Mouse (Mus musculus): Measurements from ENCODE around the gene Hcst. TPM values are rescaled to one million over a fixed set of nuclear protein-coding genes. Genes with fewer than 3 reads are reported as not detected.

Hcst gene
- polyA plus RNA-seq, 1 experiment from 2014 or later = 0.89 TPM

DNA sequence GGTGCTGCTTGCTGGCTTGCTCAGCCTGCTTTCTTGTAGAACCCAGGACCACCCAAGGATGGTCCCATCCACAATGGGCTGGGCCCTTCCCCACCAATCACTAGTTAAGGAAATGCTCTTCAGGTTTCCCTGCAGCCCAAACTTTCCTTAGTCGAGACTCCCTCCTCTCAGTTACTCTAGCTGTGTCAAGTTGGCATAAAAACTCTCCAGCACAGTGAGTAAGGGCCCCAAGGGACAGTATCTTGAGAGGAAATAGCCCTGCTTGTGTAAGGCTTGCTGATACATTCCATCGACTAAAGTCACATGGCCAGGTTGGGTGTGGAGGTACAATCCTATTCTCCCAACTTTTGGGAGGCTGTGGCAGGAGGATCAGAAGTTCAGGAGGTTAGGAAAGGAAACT is 10.5 kb upstream of the Hcst start:
- Histone ChIP-seq H3K9ac (ENCODE audit: low read length) (no peak overlapping the region), H3K4me3 (ENCODE audit: control insufficient read depth in 1 of 2, insufficient read depth in 1 of 2, low read depth in 1 of 2, low read length in 2 of 2) (no peak overlapping the region), H3K36me3 (ENCODE audit: control insufficient read depth, insufficient read depth, low read length) (peaks cover 16% of the 10 kb centered on the region), H3K9me3 (ENCODE audit: control insufficient read depth, low read length) (no peaks in the 10 kb centered on the region), H3K27me3 (ENCODE audit: control insufficient read depth, insufficient read depth, low read length) (peaks cover under 1% of the 10 kb centered on the region), H3K4me1 (ENCODE audit: control insufficient read depth in 2 of 2, insufficient read depth in 2 of 2, low read length in 2 of 2) (no peaks in the 10 kb centered on the region), H3K4me2 (ENCODE audit: low read length) (no peak overlapping the region), H3K27ac (replicated peaks in 1 of 2; ENCODE audit: control insufficient read depth in 1 of 2, insufficient read depth in 1 of 2, low read depth in 2 of 2, low read length in 2 of 2) (no peak overlapping the region)
- no peak for ATAC-seq (ENCODE audit: insufficient number of reproducible peaks, insufficient read depth, low FRiP score, low read depth)
- 30% methylated on average over 2 of the region's 2 CpGs for WGBS

DNA sequence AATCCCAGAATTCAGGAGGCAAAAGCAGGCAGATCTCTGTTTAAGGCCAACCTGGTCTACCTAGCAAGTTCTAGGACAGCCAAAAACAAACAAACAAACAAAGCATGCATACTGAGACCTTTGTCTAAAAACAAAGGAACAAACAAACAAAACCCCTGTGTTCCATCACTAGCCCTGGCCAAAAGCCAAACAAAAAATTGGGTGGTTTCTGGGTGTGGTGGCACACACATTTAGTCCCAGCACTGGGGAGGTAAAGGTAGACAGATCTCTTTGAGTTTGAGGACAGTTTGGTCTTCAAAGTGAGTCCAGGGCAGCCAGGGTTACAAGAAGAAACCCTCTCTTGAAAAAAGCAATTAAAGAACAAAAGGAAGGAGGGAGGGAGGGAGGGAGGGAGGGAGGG is 9.7 kb upstream of the Hcst start:
- no peaks in the 10 kb centered on the region for H3K4me1 ChIP-seq (ENCODE audit: control insufficient read depth in 2 of 2, insufficient read depth in 2 of 2, low read length in 2 of 2)
- no peak overlapping the region for H3K4me3 ChIP-seq (ENCODE audit: control insufficient read depth in 1 of 2, insufficient read depth in 1 of 2, low read depth in 1 of 2, low read length in 2 of 2)
- H3K36me3 ChIP-seq (ENCODE audit: control insufficient read depth, insufficient read depth, low read length) = peaks cover 16% of the 10 kb centered on the region
- H3K4me2 ChIP-seq (ENCODE audit: low read length) = no peak overlapping the region
- H3K9me3 ChIP-seq (ENCODE audit: control insufficient read depth, low read length) = no peaks in the 10 kb centered on the region
- H3K9ac ChIP-seq (ENCODE audit: low read length) = no peak overlapping the region
- H3K27ac ChIP-seq (replicated peaks in 1 of 2; ENCODE audit: control insufficient read depth in 1 of 2, insufficient read depth in 1 of 2, low read depth in 2 of 2, low read length in 2 of 2) = no peak overlapping the region
- no peaks in the 10 kb centered on the region; the same call in 1 of the 2 replicates for H3K27me3 ChIP-seq (ENCODE audit: control insufficient read depth, insufficient read depth, low read length)
- no peak for ATAC-seq (ENCODE audit: insufficient number of reproducible peaks, insufficient read depth, low FRiP score, low read depth)

DNA sequence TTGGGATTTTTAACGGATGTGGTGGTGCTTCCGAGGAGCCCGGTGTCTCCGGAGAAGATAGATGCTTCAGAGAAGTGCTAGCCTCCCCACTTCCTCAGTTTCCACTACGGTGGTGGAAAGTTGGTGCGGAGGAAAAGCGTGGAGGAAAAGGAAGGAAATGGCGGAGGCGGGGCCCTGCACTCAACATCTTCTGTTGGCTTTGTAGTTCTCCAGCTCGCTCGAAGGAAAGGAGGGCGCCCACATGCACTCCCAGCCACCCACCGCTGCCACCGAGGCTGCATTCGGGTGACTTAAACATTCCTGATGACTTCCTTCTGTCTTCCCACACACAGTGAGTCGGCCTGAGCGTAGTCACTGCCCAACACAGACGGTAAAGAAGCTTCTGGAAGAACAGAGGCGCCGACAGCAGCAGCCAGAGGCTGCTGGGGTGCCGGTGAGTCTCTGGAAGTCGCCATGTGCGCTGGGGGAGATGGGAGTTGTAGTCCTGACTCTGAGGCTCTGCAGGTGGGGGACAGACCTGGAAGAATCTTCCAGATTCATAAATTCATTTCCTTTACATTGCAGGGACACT is 3.5 kb upstream of the Hcst start:
- peak overlapping the region; percentile 48 to 53 for H3K4me3 ChIP-seq (ENCODE audit: control insufficient read depth in 1 of 2, insufficient read depth in 1 of 2, low read depth in 1 of 2, low read length in 2 of 2)
- H3K4me2 ChIP-seq (ENCODE audit: low read length) = peak overlapping the region; percentile 81
- peak overlapping the region; percentile 50 to 55 for H3K27ac ChIP-seq (replicated peaks in 1 of 2; ENCODE audit: control insufficient read depth in 1 of 2, insufficient read depth in 1 of 2, low read depth in 2 of 2, low read length in 2 of 2)
- no peak for ATAC-seq (ENCODE audit: insufficient number of reproducible peaks, insufficient read depth, low FRiP score, low read depth)
- H3K27me3 ChIP-seq (ENCODE audit: control insufficient read depth, insufficient read depth, low read length) = peaks cover 10% of the 10 kb centered on the region
- H3K9me3 ChIP-seq (ENCODE audit: control insufficient read depth, low read length) = peaks cover 8% of the 10 kb centered on the region
- peaks cover 0 to 13% of the 10 kb centered on the region in 2 experiments; a peak in 2 of 4 replicates for H3K4me1 ChIP-seq (ENCODE audit: control insufficient read depth in 2 of 2, insufficient read depth in 2 of 2, low read length in 2 of 2)
- peak overlapping the region; percentile 67 for H3K9ac ChIP-seq (ENCODE audit: low read length)
- peaks cover 16% of the 10 kb centered on the region for H3K36me3 ChIP-seq (ENCODE audit: control insufficient read depth, insufficient read depth, low read length)
- 33% methylated on average over 22 of the region's 23 CpGs for WGBS

- peaks cover 0 to 13% of the 10 kb centered on the region in 2 experiments; a peak in 2 of 4 replicates for H3K4me1 ChIP-seq (ENCODE audit: control insufficient read depth in 2 of 2, insufficient read depth in 2 of 2, low read length in 2 of 2)
- peaks cover 8% of the 10 kb centered on the region for H3K9me3 ChIP-seq (ENCODE audit: control insufficient read depth, low read length)
- H3K4me3 ChIP-seq (ENCODE audit: control insufficient read depth in 1 of 2, insufficient read depth in 1 of 2, low read depth in 1 of 2, low read length in 2 of 2) = peak overlapping the region; percentile 48 to 53
- H3K9ac ChIP-seq (ENCODE audit: low read length) = peak overlapping the region; percentile 67
- H3K27ac ChIP-seq (replicated peaks in 1 of 2; ENCODE audit: control insufficient read depth in 1 of 2, insufficient read depth in 1 of 2, low read depth in 2 of 2, low read length in 2 of 2) = peak overlapping the region; percentile 1 to 50; a peak in 3 of 4 replicates
- 12% methylated on average over 9 of the region's 9 CpGs for WGBS
- peaks cover 10% of the 10 kb centered on the region for H3K27me3 ChIP-seq (ENCODE audit: control insufficient read depth, insufficient read depth, low read length)
- H3K4me2 ChIP-seq (ENCODE audit: low read length) = peak overlapping the region; percentile 81
- ATAC-seq (ENCODE audit: insufficient number of reproducible peaks, insufficient read depth, low FRiP score, low read depth) = no peak
- peaks cover 13% of the 10 kb centered on the region for H3K36me3 ChIP-seq (ENCODE audit: control insufficient read depth, insufficient read depth, low read length)
Measured at GRCm38 (mm10) chr7:30422560-30422959, 2.9 kb upstream of the Hcst start.

DNA sequence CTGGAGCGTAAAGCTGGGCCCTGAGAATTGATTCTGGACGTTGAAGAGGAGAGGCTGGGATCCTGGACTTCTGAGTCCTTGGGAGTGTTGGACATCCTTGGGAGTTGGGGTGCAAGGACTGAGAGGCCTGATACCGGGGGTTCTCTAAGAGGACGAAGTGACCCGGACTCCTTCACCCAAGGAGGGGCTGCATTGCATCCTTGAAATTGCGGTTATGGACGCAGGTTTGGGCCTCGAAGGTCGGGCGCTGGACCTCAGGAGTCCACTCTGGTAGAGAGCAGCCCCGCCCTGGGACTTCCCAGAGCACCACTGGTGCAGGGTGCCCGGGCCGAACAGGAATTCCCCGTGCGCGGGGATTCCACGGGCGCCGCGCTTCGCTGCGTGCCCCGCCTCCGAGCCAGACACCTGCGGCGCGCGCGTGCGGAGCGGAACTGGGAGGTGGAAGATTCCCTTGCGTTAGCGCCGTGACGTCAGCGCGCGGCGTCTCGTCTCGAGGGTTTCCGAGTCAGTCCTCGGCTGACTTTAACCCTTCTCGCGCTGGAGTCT is 2.3 kb upstream of the Hcst start:
- peaks cover 0 to 13% of the 10 kb centered on the region in 2 experiments; a peak in 2 of 4 replicates for H3K4me1 ChIP-seq (ENCODE audit: control insufficient read depth in 2 of 2, insufficient read depth in 2 of 2, low read length in 2 of 2)
- H3K27me3 ChIP-seq (ENCODE audit: control insufficient read depth, insufficient read depth, low read length) = peaks cover 10% of the 10 kb centered on the region
- peak overlapping the region; percentile 81 for H3K4me2 ChIP-seq (ENCODE audit: low read length)
- no peak overlapping the region; a peak in 1 of 4 replicates for H3K27ac ChIP-seq (replicated peaks in 1 of 2; ENCODE audit: control insufficient read depth in 1 of 2, insufficient read depth in 1 of 2, low read depth in 2 of 2, low read length in 2 of 2)
- WGBS = under 1% methylated on average over 45 of the region's 45 CpGs
- peak overlapping the region; percentile 48 to 53 for H3K4me3 ChIP-seq (ENCODE audit: control insufficient read depth in 1 of 2, insufficient read depth in 1 of 2, low read depth in 1 of 2, low read length in 2 of 2)
- peaks cover 9% of the 10 kb centered on the region for H3K36me3 ChIP-seq (ENCODE audit: control insufficient read depth, insufficient read depth, low read length)
- peak overlapping the region; percentile 67 for H3K9ac ChIP-seq (ENCODE audit: low read length)
- H3K9me3 ChIP-seq (ENCODE audit: control insufficient read depth, low read length) = peaks cover 8% of the 10 kb centered on the region
- peak; percentile 23; the same call in 1 of the 2 replicates for ATAC-seq (ENCODE audit: insufficient number of reproducible peaks, insufficient read depth, low FRiP score, low read depth)

DNA sequence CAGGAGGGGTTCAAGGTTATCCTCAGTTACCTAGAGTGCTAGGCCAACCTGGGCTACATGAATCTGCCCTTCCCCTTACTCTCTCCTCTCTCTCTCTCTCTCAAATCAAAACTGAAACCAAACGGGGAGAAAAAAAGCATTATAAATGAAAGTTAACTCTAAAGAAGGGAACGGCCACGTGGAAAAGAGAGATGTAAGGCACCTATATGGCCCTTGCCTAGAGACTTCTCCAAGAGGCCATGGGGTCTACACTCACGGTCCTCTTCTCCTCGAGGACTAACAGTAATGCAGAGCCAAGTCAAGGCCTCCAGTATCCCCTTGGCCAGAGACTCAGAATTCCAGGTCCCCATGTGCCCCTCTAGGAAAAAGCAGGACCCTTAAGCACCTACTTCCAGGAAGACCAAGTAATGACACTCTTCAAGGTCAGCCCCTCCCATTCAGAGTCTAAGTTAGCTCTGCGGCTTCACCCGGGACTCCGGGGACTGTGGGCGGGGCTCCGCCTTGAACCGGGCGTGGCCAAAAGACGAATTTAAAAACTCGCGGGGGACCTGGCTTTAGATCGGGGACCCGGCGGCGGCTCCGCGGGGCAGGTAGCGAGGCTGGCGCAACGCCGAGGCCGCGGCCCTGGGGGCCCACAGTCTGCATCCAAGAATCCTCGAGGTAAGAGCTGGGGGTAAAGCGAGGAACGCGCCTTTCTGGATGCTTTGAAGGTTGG is 1.7 kb upstream of the Hcst start, which contains the start of gene Nfkbid:
Gene Nfkbid, plus strand, starts transcription at position 558 of the 715 bp plus-strand sequence.
- WGBS = 10% methylated on average over 31 of the region's 31 CpGs
- H3K4me1 ChIP-seq (ENCODE audit: control insufficient read depth in 2 of 2, insufficient read depth in 2 of 2, low read length in 2 of 2) = peaks cover 0 to 13% of the 10 kb centered on the region in 2 experiments; a peak in 2 of 4 replicates
- peaks cover 10% of the 10 kb centered on the region for H3K27me3 ChIP-seq (ENCODE audit: control insufficient read depth, insufficient read depth, low read length)
- H3K9me3 ChIP-seq (ENCODE audit: control insufficient read depth, low read length) = peaks cover 8% of the 10 kb centered on the region
- peak within 1 kb of the TSS; percentile 48 to 53 for H3K4me3 ChIP-seq (ENCODE audit: control insufficient read depth in 1 of 2, insufficient read depth in 1 of 2, low read depth in 1 of 2, low read length in 2 of 2)
- H3K36me3 ChIP-seq (ENCODE audit: control insufficient read depth, insufficient read depth, low read length) = peaks cover 9% of the 10 kb centered on the region
- H3K4me2 ChIP-seq (ENCODE audit: low read length) = peak within 1 kb of the TSS; percentile 81
- no peak for ATAC-seq (ENCODE audit: insufficient number of reproducible peaks, insufficient read depth, low FRiP score, low read depth)
- peak within 1 kb of the TSS; percentile 1 to 50; a peak in 3 of 4 replicates for H3K27ac ChIP-seq (replicated peaks in 1 of 2; ENCODE audit: control insufficient read depth in 1 of 2, insufficient read depth in 1 of 2, low read depth in 2 of 2, low read length in 2 of 2)
- peak within 1 kb of the TSS; percentile 67 for H3K9ac ChIP-seq (ENCODE audit: low read length)

- H3K9me3 ChIP-seq (ENCODE audit: control insufficient read depth, low read length) = peaks cover 8% of the 10 kb centered on the region
- no peak overlapping the region for H3K4me3 ChIP-seq (ENCODE audit: control insufficient read depth in 1 of 2, insufficient read depth in 1 of 2, low read depth in 1 of 2, low read length in 2 of 2)
- H3K27me3 ChIP-seq (ENCODE audit: control insufficient read depth, insufficient read depth, low read length) = peaks cover 10% of the 10 kb centered on the region
- H3K27ac ChIP-seq (replicated peaks in 1 of 2; ENCODE audit: control insufficient read depth in 1 of 2, insufficient read depth in 1 of 2, low read depth in 2 of 2, low read length in 2 of 2) = no peak overlapping the region
- H3K36me3 ChIP-seq (ENCODE audit: control insufficient read depth, insufficient read depth, low read length) = peaks cover 3% of the 10 kb centered on the region
- 87% methylated on average over 3 of the region's 3 CpGs for WGBS
- H3K4me2 ChIP-seq (ENCODE audit: low read length) = no peak overlapping the region
- peaks cover 0 to 13% of the 10 kb centered on the region in 2 experiments; a peak in 2 of 4 replicates for H3K4me1 ChIP-seq (ENCODE audit: control insufficient read depth in 2 of 2, insufficient read depth in 2 of 2, low read length in 2 of 2)
- H3K9ac ChIP-seq (ENCODE audit: low read length) = no peak overlapping the region
- ATAC-seq (ENCODE audit: insufficient number of reproducible peaks, insufficient read depth, low FRiP score, low read depth) = no peak
Measured at GRCm38 (mm10) chr7:30420673-30421072, 1.0 kb upstream of the Hcst start.

Measured in heart, embryonic 14.5 days (tissue).